Mouse (Mus musculus) heart, embryonic 16.5 days (tissue): ENCODE results near the gene Gm49673. TPM values are rescaled to one million over a fixed set of nuclear protein-coding genes. Genes with fewer than 3 reads are reported as not detected.
"Not testable (repeated sequence)": the region's sequence is repeated elsewhere in the genome, so short reads cannot be mapped to it uniquely, and the experiment has no call there.

ENCODE experiments used
- ATAC-seq: fragments of 200-750 bp; cut with Nextera tagmentation; replicated peaks from 2 replicates; pipeline ENCODE4 v1.8.0; 2017; ENCODE audit warnings: moderate number of reproducible peaks; ENCODE audit not compliant: insufficient read depth, low FRiP score; ENCODE audit errors: extremely low read depth
- H3K27ac ChIP-seq: fragments of 300-500 bp; sonication (generic); 2 replicates; pipeline ENCODE4 v1.5.1; 2014; ENCODE audit warnings: mild to moderate bottlenecking, low read length, control low read depth, moderate library complexity
- H3K27me3 ChIP-seq: fragments of 300-500 bp; sonication (generic); 2 replicates; pipeline ENCODE4 v1.6.1; 2014; ENCODE audit warnings: low read length, mixed read lengths; ENCODE audit not compliant: control insufficient read depth, insufficient read depth
- H3K36me3 ChIP-seq: fragments of 300-500 bp; sonication (generic); 2 replicates; pipeline ENCODE4 v1.6.1; 2014; ENCODE audit not compliant: control insufficient read depth, insufficient read depth
- H3K4me1 ChIP-seq: fragments of 300-500 bp; sonication (generic); 2 replicates; pipeline ENCODE4 v1.6.1; 2014; ENCODE audit warnings: low read length, mixed read lengths; ENCODE audit not compliant: control insufficient read depth, insufficient read depth
- H3K4me2 ChIP-seq: fragments of 300-500 bp; sonication (generic); 2 replicates; pipeline ENCODE4 v1.6.1; 2014; ENCODE audit warnings: low read depth, mild to moderate bottlenecking, control low read depth, low read length
- H3K4me3 ChIP-seq: fragments of 300-500 bp; sonication (generic); 2 replicates; pipeline ENCODE4 v1.5.1; 2014; ENCODE audit warnings: mild to moderate bottlenecking, control low read depth, low read length
- H3K9ac ChIP-seq: fragments of 300-500 bp; sonication (generic); 2 replicates; pipeline ENCODE4 v1.6.1; 2014; ENCODE audit warnings: low read length, control low read depth
- H3K9me3 ChIP-seq: fragments of 300-500 bp; sonication (generic); replicated peaks from 2 replicates; pipeline ENCODE4 v1.6.1; 2016; ENCODE audit warnings: low read length; ENCODE audit not compliant: control insufficient read depth
- WGBS: fragments of 180-500 bp; shearing (Covaris S2); extraction: QIAGEN DNeasy Blood & Tissue Kit; methylation state at CpG from one replicate; pipeline ENCODE4 v1.1.7; 2014; 5-methylcytosine and 5-hydroxymethylcytosine counted together
- polyA plus RNA-seq: library from polyadenylated mRNA; unstranded; fragments of >200 nt; fragmentation: Nextera tagmentation; extraction: Ambion mirVana; gene quantifications from 2 replicates; pipeline ENCODE4 v1.2.1, GENCODE M21; 2015

Gene Gm49673
- polyA plus RNA-seq, 1 experiment from 2014 or later, result not detected

DNA sequence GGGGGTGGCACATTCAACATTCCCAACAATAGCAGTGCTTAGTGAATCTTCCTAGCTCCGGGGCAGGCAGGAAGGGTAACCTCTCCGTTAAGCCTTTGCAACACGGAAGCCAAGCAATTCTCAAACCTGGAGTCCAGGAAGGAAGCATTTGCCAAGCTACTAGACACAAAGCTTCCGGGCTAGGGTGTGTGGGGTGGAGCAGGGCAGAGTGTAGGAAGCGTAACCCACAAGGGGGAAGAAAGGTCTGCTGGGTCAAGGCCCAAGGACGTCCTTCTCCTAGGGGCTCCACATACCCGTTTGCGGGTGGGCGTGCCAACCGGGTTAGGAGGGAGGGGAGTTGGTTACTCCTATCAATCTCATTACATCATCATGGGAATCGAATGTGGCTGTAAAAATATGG lies 31.2 kb downstream of the Gm49673 start:
- H3K9me3 ChIP-seq, H3K4me1 ChIP-seq, H3K4me2 ChIP-seq, H3K27me3 ChIP-seq, H3K4me3 ChIP-seq, H3K36me3 ChIP-seq, H3K27ac ChIP-seq, ATAC-seq, H3K9ac ChIP-seq: not testable (repeated sequence)
- 65% methylated on average over 5 of the region's 11 CpGs for WGBS

DNA sequence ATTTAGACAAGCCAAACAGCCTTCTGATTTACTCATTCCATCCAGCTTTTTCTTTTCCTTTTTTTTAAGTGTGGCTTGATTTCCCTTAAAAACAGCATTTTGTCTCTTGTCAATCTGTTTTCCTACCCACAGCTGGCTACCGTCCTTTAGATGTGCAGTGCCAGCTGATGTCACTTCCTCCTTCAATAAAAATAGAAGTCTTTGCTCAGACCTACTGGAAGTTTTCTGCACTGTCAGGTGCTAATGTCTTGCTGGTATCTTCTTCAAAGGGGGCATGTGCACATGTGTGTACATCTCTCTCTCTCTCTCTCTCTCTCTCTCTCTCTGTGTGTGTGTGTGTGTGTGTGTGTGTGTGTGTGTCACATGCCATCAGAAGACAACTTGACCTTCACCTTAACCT lies 35.4 kb downstream of the Gm49673 start:
- WGBS, result no CpG with 5 or more reads among the region's 1 CpGs
- not testable (repeated sequence) for H3K4me2 ChIP-seq, H3K4me3 ChIP-seq, H3K9ac ChIP-seq, H3K4me1 ChIP-seq, H3K27ac ChIP-seq, H3K9me3 ChIP-seq, H3K27me3 ChIP-seq, ATAC-seq, H3K36me3 ChIP-seq

DNA sequence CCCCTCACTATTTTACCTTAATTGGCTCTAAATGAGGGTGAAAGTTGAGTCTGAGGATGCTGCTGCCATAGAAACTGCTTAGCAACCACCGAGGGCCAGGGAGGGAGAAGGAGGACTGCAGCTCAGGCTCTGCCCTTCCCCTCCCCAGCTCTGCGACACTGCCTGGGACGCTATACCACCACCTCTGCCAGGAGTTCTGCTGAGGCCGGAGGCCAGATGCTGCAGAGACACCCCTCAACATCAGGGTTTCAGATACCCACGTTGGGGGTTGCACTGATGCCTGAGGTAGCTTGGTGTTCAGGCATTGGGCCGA lies 46.3 kb downstream of the Gm49673 start:
- not testable (repeated sequence) for H3K4me2 ChIP-seq, H3K4me3 ChIP-seq, H3K9ac ChIP-seq, H3K36me3 ChIP-seq, ATAC-seq, H3K4me1 ChIP-seq, H3K27me3 ChIP-seq, H3K27ac ChIP-seq, H3K9me3 ChIP-seq
- 13% methylated on average over 1 of the region's 6 CpGs for WGBS

DNA sequence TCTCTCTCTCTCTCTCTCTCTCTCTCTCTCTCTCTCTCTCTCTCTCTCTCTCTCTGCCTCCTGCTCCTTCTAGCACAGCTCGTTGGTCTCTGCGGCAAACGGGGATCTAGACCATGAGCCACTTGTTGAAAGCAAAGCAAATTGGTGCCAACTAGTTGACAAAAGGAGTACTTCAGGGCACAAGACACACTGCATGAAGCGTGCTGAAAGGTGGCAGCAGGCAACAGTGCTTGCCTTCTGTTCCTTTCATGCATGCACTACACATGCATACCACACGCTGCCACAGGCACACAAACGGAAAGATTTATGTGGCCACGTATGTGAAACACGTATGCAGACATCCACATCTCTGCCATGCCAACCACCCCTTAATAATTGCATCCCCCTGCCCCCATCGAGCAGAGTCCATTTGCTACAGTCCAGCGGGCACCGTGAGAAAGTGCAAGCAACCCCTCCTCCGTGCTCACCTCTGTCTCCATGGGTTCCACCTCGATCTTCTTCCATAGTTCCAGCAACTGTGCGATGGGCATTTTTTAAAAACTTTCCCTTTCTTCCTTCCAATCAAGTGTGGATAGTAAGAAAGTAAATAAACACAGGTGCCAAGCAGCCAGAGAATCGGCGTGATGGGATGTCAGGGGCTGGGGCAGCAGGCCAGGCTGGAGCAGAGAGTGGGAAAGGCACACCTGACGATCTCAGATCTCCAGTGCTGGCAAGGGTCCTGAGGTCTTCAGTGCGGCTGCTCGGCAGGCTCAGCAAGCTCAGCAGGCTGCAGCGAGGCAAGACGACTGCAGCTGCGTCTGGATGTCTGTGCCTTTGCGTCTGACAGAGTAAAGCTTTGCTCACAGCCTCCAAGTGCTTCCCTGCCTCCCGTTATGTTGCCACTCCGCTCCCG lies 46.9 kb downstream of the Gm49673 start:
- 29% methylated on average over 7 of the region's 26 CpGs for WGBS
- H3K9ac ChIP-seq, H3K9me3 ChIP-seq, H3K36me3 ChIP-seq, H3K4me2 ChIP-seq, H3K27me3 ChIP-seq, H3K4me3 ChIP-seq, H3K4me1 ChIP-seq, H3K27ac ChIP-seq: not testable (repeated sequence)
- peak; percentile 49; the same call in 1 of the 2 replicates for ATAC-seq

DNA sequence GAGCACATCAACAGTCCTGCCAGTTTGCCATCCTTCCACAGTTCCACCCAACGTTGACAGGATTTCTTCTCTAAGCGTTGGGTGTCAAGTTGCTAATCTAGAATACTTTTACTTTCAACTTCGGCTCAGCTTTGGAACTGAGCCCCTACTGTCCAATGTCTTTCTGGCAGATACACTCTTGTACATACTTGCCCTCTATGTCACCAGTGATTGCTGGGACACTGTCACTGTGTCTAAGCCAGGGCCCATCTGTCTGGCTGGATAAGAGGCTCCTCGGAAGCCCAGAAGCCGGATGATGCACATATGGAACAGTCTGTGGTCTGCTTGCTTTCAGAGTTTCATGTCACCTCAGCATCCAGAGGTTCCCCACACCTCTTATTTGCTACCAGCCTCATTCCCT lies 51.4 kb downstream of the Gm49673 start:
- 39% methylated on average over 4 of the region's 5 CpGs for WGBS
- H3K36me3 ChIP-seq, H3K4me3 ChIP-seq, H3K9ac ChIP-seq, H3K27me3 ChIP-seq, H3K4me2 ChIP-seq, H3K27ac ChIP-seq, H3K9me3 ChIP-seq, H3K4me1 ChIP-seq: not testable (repeated sequence)
- 0 out of 2 replicates have a peak, but pooled peaks have one; percentile 4 for ATAC-seq

DNA sequence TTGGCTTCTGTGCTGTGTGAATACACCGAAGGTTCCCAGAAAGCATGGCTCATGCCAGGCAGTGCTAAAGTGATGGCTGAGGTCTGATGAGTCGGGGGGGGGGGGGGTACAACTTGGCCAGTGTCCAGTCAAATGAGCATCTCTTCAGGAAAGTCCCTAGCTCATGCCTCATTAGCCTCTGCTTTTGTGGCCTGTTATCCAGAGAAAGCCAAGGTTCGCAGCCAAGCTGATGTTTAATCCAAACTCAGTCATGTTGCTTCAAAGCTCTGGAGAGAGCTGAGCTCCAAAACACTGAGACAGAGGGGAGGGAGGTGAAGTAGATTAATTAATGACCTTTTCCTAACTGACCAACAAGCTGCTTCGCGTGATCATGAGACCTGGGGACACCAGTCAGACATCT lies 51.9 kb downstream of the Gm49673 start:
- not testable (repeated sequence) for H3K27me3 ChIP-seq, H3K36me3 ChIP-seq, H3K4me3 ChIP-seq, H3K9me3 ChIP-seq, H3K9ac ChIP-seq, H3K27ac ChIP-seq, ATAC-seq, H3K4me2 ChIP-seq, H3K4me1 ChIP-seq
- WGBS, result 58% methylated on average over 3 of the region's 5 CpGs

DNA sequence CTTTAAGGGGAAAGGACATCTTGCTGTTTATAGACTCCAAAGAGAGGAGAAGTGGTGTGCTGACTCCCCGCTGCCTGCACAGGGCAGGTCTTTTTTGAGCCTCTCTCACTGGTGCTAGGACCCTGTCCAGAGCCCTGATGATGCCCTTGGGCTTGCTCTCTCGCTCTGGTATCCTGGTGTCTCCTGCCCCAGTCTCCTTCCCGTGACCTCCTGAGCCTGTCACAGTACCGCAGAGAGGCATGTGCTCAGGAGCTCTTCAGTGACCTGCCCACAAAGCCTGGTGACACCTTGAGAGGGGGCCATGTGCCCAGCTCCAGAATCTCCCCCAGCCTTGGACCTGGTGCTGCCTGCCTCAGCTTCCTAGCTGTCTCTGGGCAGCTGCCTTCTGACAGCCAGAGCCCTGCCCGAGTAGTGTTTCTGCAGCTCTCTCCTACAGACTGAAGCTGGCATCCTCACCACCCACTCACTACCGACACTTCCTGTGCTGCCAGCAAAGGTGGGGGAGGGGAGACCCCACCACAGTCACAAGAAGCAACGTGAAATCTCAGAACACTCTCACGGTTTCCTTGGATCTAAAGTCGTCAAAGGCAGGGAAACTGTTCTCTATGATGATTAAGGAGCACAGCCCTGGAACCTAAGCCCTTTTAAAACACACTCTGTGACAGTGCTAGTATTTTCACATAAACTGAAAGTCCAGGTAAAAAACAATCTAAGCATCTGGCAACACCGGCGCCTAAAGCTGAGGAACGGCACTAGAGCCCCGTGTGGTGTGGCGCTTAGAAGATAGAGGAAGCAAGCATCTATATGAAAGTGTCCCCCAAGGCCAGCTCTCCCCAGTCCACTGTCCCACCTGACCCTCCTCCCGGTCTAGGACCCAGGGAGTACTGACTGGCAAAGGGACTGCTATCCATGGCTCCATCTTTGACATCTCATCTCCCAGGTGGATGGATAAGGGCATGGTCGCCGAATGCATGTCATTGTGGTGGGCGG lies 54.8 kb downstream of the Gm49673 start:
- ATAC-seq, result peak; percentile 30; the same call in 1 of the 2 replicates
- H3K36me3 ChIP-seq, H3K4me3 ChIP-seq, H3K27me3 ChIP-seq, H3K27ac ChIP-seq, H3K4me1 ChIP-seq, H3K9me3 ChIP-seq, H3K9ac ChIP-seq, H3K4me2 ChIP-seq: not testable (repeated sequence)
- 38% methylated on average over 3 of the region's 18 CpGs for WGBS

DNA sequence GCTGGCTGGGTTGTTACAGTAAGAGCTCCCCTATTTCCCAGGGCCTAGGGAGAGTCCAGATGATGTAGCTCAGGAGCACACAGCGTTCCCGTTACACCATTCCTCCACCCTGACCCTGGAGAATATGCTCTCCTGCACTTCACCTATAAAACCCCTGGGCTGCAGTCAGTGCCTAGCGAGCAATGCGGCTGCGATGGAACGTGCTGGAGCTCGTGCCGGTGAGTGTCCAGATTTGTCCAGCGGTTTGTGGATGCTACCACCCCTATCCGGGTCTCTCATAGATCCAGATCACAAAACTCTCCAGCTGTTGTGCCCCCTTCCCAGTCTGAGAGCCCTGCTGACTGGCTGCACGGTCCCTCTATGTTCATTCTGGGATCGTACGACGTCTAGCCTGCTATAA lies 56.3 kb downstream of the Gm49673 start:
- not testable (repeated sequence) for H3K4me1 ChIP-seq, H3K27me3 ChIP-seq, H3K4me3 ChIP-seq, H3K9ac ChIP-seq, H3K27ac ChIP-seq, H3K4me2 ChIP-seq, ATAC-seq, H3K9me3 ChIP-seq, H3K36me3 ChIP-seq
- WGBS, result 85% methylated on average over 14 of the region's 14 CpGs

DNA sequence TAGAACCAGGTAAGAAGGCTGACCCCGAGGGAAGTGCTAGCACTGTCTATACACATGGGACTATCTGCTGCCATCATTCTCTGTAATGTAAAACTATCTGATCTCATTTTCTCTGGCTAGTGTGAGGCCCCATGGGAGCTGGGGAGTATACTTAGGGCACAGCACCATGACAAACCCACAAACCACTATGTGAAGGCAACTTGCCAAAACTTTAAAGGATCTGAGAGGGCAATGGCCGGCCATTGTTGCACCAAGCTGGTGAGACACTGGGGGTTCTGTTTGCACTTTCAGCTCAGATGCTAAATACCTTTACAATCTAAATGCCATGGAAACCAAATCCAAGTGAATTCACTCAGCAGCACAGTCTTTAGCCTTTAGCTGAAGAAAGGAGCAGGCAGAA lies 77.7 kb downstream of the Gm49673 start:
- not testable (repeated sequence) for H3K9me3 ChIP-seq, H3K27ac ChIP-seq, ATAC-seq, H3K4me3 ChIP-seq, H3K9ac ChIP-seq, H3K4me2 ChIP-seq, H3K27me3 ChIP-seq, H3K4me1 ChIP-seq, H3K36me3 ChIP-seq
- WGBS, result 70% methylated on average over 1 of the region's 2 CpGs
